Mouse (Mus musculus) mesoderm, embryonic 11.5 days (tissue): ENCODE data around the gene Dgki.

Experiments used
- DNase-seq: peaks from one replicate; pipeline ENCODE4 v3.0.0-alpha.2; 2012; ENCODE audit warnings: low read depth, low spot score

The Dgki gene

DNA sequence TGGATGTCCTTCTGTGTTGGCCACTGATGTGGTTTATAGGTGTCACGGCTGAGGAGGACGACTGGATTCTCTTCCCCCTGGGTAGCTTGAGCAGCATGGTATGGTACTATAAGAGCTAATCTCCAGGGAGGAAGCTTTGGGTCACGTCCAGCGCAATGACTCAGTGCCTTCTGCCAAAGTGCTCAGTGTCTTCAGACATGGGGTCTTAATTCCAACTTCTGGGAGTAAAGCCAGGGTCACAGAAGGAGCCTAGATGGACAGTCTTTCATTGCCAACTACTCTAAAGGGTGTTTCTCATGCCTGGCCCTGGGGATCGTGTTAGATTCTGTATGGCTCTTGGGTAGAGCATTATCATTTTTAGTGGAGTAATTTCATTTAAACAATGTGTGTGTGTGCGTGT, 231.2 kb downstream of the Dgki start:
- DNase-seq: no peak

DNA sequence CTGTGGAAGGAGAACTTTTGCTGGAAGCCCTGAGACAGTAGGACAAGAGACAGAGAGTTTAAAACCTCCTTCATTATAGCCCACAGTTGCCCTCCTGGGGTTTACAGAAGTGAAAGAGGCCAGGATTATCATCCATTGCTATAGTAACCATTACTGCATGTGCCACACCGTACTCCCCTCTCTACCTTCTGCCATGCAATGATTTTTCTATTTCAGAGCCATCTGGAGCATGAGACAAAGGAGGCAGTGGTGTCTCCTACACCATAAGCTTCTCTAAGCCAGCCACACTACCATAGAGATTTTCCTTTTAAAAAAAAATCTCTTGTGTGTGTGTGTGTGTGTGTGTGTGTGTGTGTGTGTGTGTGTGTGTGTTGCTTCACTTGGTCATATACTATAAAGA, 232.6 kb downstream of the Dgki start:
- no peak for DNase-seq

DNA sequence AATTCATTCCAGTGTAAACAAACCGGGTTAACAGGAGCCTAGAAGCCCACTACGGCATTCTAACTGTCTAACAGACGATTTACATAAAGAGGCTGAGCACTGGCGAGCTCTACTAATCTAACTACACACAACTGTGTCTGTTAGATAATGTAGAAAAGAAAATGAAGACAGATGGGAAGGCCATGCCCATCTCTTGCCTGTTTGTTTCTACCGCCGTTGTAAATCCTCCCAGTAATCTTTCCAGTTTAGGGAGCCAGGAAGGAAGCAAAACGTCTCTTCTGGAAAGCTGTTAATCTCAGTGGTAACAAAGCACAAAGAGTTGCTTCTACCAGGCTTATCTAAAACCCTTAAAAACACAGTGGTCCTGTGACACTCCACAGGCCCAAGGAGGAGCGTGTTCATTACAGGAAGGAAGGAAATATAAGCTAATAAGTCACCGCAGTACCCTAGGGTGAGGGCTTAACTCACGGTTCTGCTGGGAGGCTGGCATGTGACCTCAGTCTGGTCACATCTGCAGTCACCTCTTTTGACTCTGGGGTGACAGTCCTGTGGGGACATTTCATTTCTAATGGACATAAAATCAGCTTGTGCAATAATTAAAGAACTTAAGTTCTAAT, 235.7 kb downstream of the Dgki start:
- DNase-seq: peak; percentile 20

DNA sequence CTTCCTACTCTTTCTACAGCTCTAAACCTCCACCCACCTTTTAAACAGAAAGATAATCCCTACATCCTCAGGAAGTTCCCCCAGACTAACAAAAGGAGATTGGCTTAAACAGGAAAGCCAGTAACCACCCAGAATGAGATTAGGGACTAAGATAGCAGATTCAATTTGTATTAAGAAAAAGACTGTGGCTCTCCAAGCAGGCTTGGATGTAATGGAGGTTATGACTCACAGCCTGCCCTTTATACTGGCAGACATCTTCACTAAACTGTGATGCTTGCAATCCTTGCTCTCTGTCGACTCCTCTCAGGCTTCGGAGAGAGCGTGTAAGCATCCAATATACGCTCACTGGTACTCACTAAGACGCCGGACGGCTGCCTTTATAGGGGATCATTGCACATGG, 236.7 kb downstream of the Dgki start:
- no peak for DNase-seq

DNA sequence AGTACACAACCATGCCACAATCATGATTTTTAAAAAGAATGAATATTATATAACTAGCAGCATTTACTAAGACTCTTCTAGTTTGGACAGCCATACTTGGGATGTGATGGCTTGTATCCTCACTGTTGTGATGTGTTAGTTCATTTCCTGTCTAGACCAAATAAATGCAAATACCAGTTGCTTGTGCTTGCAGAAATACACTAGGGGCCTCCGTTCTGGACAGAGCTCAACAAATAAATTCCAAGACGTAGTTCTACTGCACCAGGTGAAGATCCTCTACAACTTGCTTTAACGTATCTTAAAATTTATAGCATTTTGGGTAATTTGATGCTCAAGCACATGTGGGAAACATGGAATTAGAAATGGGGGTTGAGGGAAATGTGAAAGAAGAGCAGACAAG, 239.9 kb downstream of the Dgki start:
- DNase-seq: no peak

DNA sequence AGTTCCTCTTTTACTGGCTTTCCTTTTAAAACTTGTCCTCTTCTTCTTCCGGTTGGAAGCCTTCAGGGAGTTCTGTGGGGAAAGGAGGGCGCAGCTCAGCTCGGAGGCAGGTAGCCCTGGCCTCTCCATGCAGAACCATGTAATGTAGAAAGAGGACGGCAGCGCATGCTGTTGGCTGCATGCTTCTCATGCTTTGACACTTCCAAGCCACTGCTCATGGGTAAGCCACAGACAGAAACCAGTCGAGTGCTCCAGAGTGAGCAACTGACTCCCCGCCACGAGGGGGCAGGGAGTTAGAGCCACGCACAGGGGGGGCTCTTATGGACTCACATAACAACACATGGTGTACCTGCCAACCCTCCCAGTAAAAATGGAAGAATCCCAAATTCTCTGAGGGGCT, 242.0 kb downstream of the Dgki start:
- no peak for DNase-seq

DNA sequence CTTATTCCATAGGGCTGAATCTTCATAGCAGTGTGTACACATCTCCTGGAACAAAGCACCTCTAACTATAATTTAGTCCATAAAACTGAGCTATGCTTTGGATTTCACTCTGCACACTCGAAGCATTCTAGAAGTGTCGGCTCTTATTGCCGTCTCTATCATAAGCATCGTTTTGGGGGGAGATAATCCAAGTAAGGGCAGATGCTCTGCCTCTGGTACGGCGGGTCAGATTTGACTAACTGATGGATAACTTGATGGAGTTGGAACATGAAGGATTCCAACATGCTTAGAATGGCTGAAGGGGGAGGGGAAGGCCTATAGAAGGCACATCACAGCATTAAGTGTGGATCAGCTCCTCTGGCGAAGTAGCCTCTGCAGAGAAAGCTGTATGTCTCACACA, 242.4 kb downstream of the Dgki start:
- no peak for DNase-seq

DNA sequence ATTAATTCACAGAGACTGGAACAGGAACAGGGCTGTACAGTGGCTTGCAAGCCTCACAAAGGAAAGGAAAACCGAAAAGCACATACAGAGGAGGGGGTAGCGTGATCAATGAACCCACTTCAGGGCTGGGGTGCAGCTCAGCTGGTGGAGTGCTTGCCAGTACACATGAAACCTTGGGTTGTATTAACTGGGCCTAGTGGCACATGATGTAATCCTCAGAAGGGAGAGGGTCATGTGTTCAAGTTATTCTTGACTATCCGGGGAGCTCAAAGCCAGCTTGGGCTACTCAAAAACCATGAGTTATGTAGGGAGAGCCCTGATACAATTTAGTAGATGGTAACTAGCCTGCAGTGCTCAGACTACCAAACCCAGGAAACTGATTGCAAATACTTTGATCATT, 244.3 kb downstream of the Dgki start:
- no peak for DNase-seq

DNA sequence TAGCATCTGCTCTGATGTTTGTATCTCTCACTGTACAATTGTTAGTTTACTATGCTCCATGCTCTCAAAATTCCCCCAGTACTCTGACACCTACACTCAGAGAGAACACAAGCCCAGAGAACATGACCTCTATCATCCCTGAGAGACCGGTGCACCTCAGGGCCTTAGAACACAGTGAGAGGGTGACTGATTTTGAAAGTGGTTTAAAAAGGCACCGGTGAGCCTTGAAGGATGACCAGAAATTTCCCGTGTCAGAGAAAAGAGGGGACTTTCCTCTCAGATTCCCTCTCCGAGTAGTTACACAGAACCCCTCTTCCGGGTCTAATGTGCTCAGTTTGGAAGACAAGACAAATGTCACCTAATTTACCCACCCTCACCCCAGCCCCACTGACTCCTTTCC, 244.9 kb downstream of the Dgki start:
- no peak for DNase-seq

DNA sequence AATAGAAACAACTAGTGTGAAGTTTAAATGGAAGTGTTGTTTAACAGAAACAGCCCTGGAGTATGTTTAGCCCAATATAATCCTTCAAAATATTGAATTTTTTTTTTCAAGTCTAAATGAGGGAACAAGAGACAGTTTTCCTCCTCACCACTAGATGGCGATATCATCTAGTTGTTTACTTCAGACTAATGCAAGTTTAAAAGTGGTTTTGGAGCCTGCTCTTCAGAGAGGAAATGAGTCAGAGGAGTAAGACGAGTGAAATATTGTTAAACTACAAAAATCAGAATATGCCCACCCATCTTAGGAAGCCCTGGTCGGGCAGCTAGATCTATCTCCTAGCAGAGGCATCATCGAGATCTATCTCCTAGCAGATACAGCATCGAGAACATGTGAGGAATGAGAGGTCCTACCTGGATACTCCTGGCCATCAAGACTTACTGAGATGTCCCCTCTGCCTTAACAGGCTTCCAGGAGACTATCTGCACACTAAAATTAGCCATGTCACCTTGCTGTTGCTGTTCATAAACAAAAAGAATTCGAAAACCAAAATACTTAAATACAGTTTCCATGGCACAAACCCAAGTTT, 245.5 kb downstream of the Dgki start:
- peak; percentile 53 for DNase-seq

DNA sequence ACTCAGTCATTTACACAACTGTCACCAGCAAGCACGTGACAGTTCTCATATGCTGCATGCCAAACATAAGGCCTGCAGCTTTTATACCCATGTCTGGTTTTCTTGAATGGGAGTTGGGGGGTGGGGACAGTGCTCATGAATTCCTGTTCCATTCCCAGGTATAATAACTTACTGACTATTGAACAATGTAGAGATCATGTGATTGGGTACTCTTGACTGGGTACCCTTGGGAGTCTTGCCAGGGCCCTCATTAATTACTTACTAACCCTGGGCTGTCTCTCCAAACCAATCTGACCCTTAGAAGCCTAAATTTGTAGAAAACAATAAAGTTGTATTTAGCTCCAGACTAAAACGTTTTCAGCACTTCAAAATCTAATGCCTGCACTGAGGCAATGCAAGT, 246.6 kb downstream of the Dgki start:
- no peak for DNase-seq

DNA sequence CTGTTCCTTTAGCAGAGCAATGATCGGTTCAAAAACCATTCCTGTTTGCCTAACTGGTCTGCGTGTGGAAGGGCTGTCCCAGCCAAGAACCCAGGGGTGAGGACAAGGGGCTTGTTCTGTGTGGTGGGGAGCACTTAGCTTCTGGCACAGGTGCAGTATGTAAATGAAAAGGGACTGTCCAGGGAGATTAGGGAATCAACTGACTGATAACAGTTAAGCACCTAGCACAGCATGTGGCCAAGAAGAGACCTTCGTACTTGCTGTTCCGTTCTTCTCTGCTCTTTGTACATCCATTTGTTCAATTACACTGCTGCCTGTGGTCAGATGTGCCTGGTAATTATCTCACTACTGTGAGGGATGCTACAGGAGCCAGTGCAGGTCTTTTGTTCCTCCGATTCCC, 248.3 kb downstream of the Dgki start:
- no peak for DNase-seq

DNA sequence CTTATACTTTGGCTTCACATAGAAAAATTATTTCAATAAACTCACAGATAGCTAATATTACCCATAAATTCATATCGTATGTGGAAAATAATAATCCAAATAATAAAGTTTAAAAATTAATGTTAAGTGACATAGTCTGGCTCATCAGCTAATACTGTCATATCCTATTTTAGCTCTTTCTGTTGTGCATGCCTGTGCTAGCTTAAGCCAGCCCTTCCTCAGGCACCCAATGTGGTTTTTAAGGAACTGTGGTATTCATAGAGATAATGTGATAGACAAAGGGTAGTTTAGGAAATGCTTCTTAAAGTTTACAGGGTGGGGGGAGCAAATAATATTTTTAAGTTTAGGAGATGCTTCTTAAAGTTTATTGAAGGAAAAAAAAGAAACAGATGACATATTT, 248.8 kb downstream of the Dgki start:
- no peak for DNase-seq

DNA sequence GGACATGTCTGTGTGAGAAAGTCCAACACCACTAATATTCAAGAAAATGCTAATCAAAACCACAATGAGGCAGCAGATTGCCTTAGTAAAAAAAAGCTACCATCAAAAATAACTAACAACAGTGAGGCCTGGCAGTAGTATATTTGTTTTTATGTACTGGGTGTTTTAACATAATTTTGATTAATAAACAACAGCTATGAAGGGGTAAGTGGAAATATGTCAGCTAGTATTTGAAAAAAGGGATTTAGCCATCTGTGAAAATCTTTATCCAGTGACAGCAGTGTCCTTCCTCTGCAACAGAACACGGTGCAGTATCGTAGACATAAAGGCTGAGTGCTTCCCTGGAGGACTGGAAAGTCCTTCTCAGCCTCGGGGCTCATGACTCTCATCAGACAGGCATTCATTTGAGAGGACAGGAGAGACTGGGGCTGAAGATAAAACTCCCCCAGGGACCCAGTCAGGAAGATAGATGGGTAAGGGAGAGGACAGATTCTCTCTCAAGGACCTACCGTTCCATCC, 252.3 kb downstream of the Dgki start:
- DNase-seq: peak; percentile 30

DNA sequence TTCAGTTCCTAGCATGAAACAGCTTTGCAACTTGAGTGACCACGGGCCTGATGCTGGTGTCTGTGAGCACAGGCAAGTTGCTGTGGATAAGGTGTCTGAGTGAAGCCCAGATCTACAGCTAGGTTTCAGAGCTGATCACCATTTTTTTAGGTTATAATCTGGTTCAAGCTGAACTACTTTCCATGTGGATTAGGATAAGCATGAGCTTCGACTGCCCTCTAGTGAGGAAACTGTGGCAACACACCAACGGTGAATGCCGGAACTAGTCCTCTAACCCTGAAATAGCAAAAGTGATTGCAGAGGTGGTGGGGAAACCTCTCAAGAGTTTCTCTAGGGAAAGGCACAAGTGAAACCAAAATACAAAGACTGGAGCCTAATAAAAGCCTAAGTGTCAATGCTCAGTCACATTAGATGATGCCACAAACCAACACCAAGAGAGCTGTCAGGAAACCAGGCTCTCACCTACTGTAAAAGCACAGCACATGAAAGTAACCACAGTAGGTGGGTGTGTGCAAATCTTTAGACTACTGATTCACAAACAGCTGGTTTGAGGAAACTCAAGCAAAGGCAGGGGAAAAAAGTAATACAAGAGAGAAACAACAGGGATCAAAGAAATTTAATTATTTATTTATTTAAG, 253.7 kb downstream of the Dgki start:
- DNase-seq: peak; percentile 75

DNA sequence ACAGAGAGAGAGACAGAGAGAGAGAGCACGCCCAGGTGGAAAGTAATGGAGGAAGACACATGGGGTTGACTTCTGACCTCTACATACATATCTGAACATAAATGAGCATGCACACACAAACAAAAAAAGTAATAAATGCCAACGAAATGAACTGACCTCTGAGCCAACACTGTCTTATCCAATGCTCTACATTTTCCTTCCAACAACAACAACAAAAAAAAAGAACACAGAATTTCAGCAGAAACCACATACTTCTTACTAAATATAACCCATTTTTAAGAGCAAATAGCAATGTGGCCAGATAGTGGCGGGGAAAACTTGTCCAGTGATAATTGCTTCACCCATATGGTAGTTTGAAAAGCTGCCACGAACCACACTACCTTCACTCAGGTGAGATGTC, 255.2 kb downstream of the Dgki start:
- no peak for DNase-seq

DNA sequence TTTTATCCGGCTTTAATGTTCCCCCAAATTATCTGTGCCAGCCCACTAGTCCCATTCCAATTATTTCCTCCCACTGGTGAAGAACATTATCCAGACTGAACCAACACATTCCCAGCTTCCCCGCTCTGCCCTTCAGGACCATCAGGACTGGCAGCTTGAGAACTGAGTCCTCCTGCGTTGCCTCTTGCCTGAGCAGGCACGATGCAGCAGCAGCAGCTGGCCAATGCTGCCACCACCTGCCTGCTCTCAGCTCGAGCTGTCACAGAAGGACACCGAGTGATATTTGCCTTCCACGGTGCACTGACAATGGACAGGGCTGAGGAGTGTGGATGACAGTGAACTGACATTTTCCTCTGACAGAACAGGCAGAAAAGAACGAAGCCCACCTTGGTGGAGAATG, 261.5 kb downstream of the Dgki start:
- no peak for DNase-seq

DNA sequence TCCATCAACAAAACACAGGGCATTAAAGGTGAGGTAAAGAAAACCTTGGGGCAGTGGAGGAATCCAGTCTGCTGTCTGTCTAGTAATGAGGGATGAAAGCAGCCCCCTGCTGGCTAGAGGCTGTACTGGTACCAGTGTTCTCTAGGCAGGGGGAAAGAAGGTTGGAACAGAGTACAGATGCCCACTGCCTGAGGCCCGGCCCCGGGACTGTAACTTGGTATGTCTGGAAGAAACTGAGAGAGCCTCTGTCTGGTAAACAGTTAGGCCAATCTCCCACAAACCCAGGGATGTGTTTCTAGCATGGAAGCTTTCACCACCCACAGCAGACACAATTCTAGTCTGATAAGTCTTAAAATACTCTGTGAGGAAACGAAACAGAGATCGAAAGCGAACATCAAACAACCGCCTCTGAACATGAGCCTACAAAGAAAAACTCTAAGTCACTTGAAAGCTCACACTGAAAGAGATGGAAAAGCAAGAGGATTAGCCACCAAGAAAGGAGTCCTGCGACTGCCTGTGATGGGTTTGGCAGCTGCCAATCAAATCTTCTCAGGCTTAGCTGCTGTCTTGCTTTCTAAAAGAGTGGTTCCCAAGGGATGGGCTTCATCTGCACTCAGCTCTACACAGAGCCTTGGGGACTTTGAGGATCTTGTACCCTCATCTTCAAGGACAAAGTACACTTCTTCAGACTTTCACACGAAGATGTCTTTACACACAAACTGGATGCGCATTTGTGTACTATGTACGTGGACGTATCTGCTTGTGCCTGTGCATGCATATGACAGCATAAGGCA, 262.7 kb downstream of the Dgki start:
- peak; percentile 60 for DNase-seq

DNA sequence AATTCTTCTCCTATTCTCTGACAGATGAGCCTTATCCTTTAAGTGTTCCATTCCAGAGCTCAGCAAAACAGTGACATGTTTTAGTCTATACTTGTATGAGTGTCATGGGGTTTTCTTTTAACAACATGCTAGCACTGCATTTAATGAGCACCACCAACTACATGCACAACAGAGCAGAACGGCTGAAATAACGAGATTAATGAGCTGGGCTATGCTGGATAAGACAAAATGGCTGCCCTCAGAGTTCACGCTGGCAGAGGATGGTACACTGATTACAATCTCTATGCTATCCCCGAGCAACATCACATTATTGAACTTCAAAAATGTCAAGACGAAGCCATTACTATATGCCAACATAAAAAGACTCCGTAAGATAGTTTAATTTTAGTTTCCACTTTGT, 264.3 kb downstream of the Dgki start:
- DNase-seq: no peak

DNA sequence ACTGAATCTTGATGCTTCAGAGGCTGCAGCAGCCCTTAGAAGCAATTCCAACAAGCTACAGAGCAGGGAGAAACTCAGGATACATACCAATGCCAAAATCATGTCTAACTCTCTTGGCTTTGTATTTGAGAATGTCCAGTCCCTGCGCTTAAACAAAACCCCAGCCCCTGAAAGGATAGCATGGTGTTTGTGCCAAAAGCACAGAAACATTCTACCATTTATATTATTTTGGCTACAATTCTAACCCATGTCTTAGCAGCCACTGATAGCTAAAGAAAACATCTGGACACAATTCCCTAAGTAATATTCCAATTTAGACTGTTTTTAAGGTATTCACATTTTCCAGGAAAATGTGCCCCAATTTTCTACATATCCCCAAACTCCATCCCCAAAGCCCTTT, 269.0 kb downstream of the Dgki start:
- no peak for DNase-seq

DNA sequence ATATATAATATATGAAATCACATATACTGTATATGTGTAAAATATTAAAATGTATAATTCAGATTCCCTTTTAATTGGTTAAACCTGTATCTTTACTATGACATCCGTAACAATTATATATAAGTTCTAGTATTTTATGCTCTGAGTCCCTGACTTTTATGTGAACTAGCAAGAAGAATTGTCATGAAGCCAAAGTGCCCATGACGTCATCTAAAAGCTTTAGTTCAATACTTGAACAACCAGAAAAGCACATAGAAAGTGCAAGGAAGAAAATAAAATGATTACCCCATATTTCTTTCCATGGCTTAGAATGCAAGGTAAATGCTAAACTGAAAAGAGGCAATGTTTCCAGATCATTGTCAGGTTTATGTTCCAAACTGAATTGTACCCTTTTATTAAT, 269.6 kb downstream of the Dgki start:
- no peak for DNase-seq

DNA sequence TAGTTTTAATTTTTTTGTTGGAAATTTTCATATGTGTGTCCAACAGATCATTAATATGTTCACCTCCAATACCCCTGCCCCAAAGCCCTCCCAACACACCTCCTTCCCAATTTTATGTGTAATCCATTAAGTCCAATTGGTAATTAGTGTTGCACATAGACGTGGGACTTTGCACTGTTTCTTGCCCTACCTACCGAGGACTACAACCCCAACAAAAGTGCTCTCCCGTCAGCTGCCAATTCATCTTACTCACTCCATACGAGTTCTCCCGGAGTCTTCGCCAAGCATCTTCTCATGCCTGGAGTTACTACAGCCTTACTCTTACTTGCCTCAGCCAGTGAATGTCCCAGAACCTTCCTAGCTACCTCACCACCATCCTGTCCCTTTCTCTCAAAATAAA, 271.1 kb downstream of the Dgki start:
- DNase-seq: no peak

DNA sequence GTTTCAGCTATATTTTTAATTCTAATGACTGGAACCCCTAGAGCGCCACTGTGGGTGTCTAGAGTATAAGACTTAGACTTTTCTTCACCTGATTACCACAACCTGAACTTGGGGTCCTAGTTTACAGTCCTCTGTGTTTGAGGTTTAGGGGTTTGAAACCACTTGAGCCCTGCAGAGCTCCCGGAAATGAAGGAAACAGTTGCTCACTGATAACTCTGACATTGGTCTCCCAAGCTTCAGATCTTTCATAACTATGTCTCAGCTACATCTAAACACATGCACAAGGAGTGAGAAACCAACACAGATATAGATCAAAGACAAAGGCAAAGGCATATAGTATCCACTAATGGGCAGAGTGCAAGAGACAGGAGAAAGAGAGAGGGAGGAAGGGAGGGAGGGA, 271.7 kb downstream of the Dgki start:
- no peak for DNase-seq
